Mouse (Mus musculus): ENCODE results near the gene Gabpb2. TPM values are rescaled to one million over a fixed set of nuclear protein-coding genes. Genes with fewer than 3 reads are reported as not detected.

Gene Gabpb2
- 9.0 and 10.0 TPM in 2 replicates for polyA plus RNA-seq (2012; rRNA removed)

GRCm38 (mm10) chr3:95217255-95218134 is at the start of gene Gabpb2:
Gene Gabpb2 (minus strand): TSS chr3:95217916.

GRCm38 (mm10) chr3:95250783-95251424 is 33.2 kb upstream of the Gabpb2 start, which contains the start of gene Bnipl:
Gene Bnipl (minus strand): TSS chr3:95251193.

GRCm38 (mm10) chr3:95241498-95241897 is 23.8 kb upstream of the Gabpb2 start, which contains the start of gene Gm128:
Gene Gm128 (minus strand): TSS chr3:95241598.

GRCm38 (mm10) chr3:95231298-95232221 is 13.8 kb upstream of the Gabpb2 start, which contains the start of gene Mllt11:
Gene Mllt11 (minus strand): TSS chr3:95232171.

GRCm38 (mm10) chr3:95228148-95228893 is 10.6 kb upstream of the Gabpb2 start, which contains the start of gene Cdc42se1:
Gene Cdc42se1 (plus strand): TSS chr3:95228732.

GRCm38 (mm10) chr3:95159987-95160963 is 57.4 kb downstream of the Gabpb2 start, which contains the start of gene Sema6c:
Gene Sema6c (plus strand): TSS chr3:95160457.

GRCm38 (mm10) chr3:95141952-95142616 is 75.6 kb downstream of the Gabpb2 start, which contains the start of gene Tnfaip8l2:
Gene Tnfaip8l2 (minus strand): TSS chr3:95142360.

GRCm38 (mm10) chr3:95133680-95134101 is 84.0 kb downstream of the Gabpb2 start, which contains the start of the genes Scnm1 and Lysmd1:
Gene Scnm1 (minus strand): TSS chr3:95134011.
Gene Lysmd1 (plus strand): TSS chr3:95134088.

Other genes with a start within 250 kb of the Gabpb2 start
- 52.4 and 57.0 TPM in 2 replicates for gene Pi4kb, start 243.2 kb downstream of the Gabpb2 start, polyA plus RNA-seq (2012; rRNA removed)
- 13.9 and 15.7 TPM in 2 replicates for gene Zfp687, start 202.5 kb downstream of the Gabpb2 start, polyA plus RNA-seq (2012; rRNA removed)
- 262 and 277 TPM in 2 replicates for gene Psmd4, start 175.3 kb downstream of the Gabpb2 start, polyA plus RNA-seq (2012; rRNA removed)
- gene Pip5k1a, start 111.0 kb downstream of the Gabpb2 start, polyA plus RNA-seq (2012; rRNA removed), result 22.9 and 26.3 TPM in 2 replicates
- 119 and 135 TPM in 2 replicates for gene Vps72, start 106.9 kb downstream of the Gabpb2 start, polyA plus RNA-seq (2012; rRNA removed)
- 1.2 and 3.0 TPM in 2 replicates for gene Tmod4, start 93.4 kb downstream of the Gabpb2 start, polyA plus RNA-seq (2012; rRNA removed)
- gene Scnm1, start 83.9 kb downstream of the Gabpb2 start, polyA plus RNA-seq (2012; rRNA removed), result 119 and 121 TPM in 2 replicates
- 30.0 and 30.6 TPM in 2 replicates for gene Lysmd1, start 83.8 kb downstream of the Gabpb2 start, polyA plus RNA-seq (2012; rRNA removed)
- gene Tnfaip8l2, start 75.6 kb downstream of the Gabpb2 start, polyA plus RNA-seq (2012; rRNA removed), result 1.6 TPM in 2 replicates
- gene Sema6c, start 57.5 kb downstream of the Gabpb2 start, polyA plus RNA-seq (2012; rRNA removed), result 90.2 and 108 TPM in 2 replicates
- 54.9 and 55.6 TPM in 2 replicates for gene Cdc42se1, start 10.8 kb upstream of the Gabpb2 start, polyA plus RNA-seq (2012; rRNA removed)
- gene Mllt11, start 14.3 kb upstream of the Gabpb2 start, polyA plus RNA-seq (2012; rRNA removed), result 935 and 937 TPM in 2 replicates
- 0.08 and 0.20 TPM in 2 replicates for gene Gm128, start 23.7 kb upstream of the Gabpb2 start, polyA plus RNA-seq (2012; rRNA removed)
- gene Bnipl, start 33.3 kb upstream of the Gabpb2 start, polyA plus RNA-seq (2012; rRNA removed), result 0.26 and 0.31 TPM in 2 replicates
- 40.1 and 41.4 TPM in 2 replicates for gene Mindy1, start 63.4 kb upstream of the Gabpb2 start, polyA plus RNA-seq (2012; rRNA removed)
- gene Prune1, start 64.2 kb upstream of the Gabpb2 start, polyA plus RNA-seq (2012; rRNA removed), result 72.4 and 78.5 TPM in 2 replicates
- gene Anxa9, start 89.3 kb upstream of the Gabpb2 start, polyA plus RNA-seq (2012; rRNA removed), result 1.5 and 1.7 TPM in 2 replicates
- gene Cers2, start 96.9 kb upstream of the Gabpb2 start, polyA plus RNA-seq (2012; rRNA removed), result 92.1 and 101 TPM in 2 replicates
- gene Setdb1, start 139.3 kb upstream of the Gabpb2 start, polyA plus RNA-seq (2012; rRNA removed), result 54.5 and 56.8 TPM in 2 replicates
- not detected in 2 replicates for gene 4930558C23Rik, start 184.9 kb upstream of the Gabpb2 start, polyA plus RNA-seq (2012; rRNA removed)
- 29.1 and 33.1 TPM in 2 replicates for gene Arnt, start 216.5 kb upstream of the Gabpb2 start, polyA plus RNA-seq (2012; rRNA removed)